Mouse (Mus musculus) G1E (cell line): ENCODE results near the gene B3gnt4. TPM values are rescaled to one million over a fixed set of nuclear protein-coding genes. Genes with fewer than 3 reads are reported as not detected.

ENCODE experiments used
- ATAC-seq: 2 replicates; pipeline ENCODE4 v1.8.0; 2016; ENCODE audit warnings: mild to moderate bottlenecking; ENCODE audit not compliant: insufficient number of reproducible peaks, poor library complexity, low FRiP score, severe bottlenecking; ENCODE audit errors: extremely low read depth
- DNase-seq: peaks from one replicate; pipeline ENCODE4 v3.0.0; 2012; ENCODE audit warnings: low spot score
- H3K27me3 ChIP-seq: 2 replicates; pipeline ENCODE4 v1.6.1; 2012; ENCODE audit warnings: mild to moderate bottlenecking, low read length, inconsistent platforms; ENCODE audit not compliant: insufficient read depth
- H3K36me3 ChIP-seq: replicated peaks from 2 replicates; pipeline ENCODE3; 2012; ENCODE audit warnings: mild to moderate bottlenecking, inconsistent platforms
- H3K4me1 ChIP-seq: 2 replicates; pipeline ENCODE4 v1.6.1; 2012; ENCODE audit warnings: low read depth, low read length, inconsistent platforms, mixed read lengths; ENCODE audit not compliant: insufficient read depth
- H3K4me3 ChIP-seq: 2 replicates; pipeline ENCODE4 v1.5.1; 2012; ENCODE audit warnings: low read depth, mild to moderate bottlenecking, inconsistent platforms, low read length, moderate library complexity, mixed read lengths
- H3K9me3 ChIP-seq: replicated peaks from 2 replicates; pipeline ENCODE4 v1.6.1; 2012; ENCODE audit warnings: inconsistent platforms
- CTCF ChIP-seq: IDR thresholded peaks from 2 replicates; pipeline ENCODE4 v1.5.1; 2012; ENCODE audit warnings: low read depth, low read length, inconsistent platforms, mixed read lengths
- GATA1 ChIP-seq: IDR thresholded peaks from 2 replicates; pipeline ENCODE4 v1.6.1; 2012; ENCODE audit warnings: borderline replicate concordance, low read length, inconsistent platforms, mixed read lengths
- GATA2 ChIP-seq: IDR thresholded peaks from 2 replicates; pipeline ENCODE4 v1.6.1; 2012; ENCODE audit warnings: low read depth, low read length, inconsistent platforms, borderline replicate concordance
- POLR2AphosphoS5 ChIP-seq: IDR thresholded peaks from 2 replicates; pipeline ENCODE4 v1.6.1; 2012; ENCODE audit warnings: low read depth, low read length, inconsistent platforms; ENCODE audit not compliant: insufficient replicate concordance
- TAL1 ChIP-seq: conservative IDR thresholded peaks from 2 replicates; pipeline ENCODE4 v1.6.1; 2012; ENCODE audit warnings: low read depth, low read length, inconsistent platforms, mixed read lengths
- polyA plus RNA-seq: library from polyadenylated mRNA; stranded (reverse); fragments of >175 nt; gene quantifications from 2 replicates; pipeline ENCODE4 v1.2.3, GENCODE M21; 2012
- total RNA-seq, 2 experiments: library from RNA; stranded (forward) in 1 of 2; stranded (reverse) in 1 of 2; fragments of 200-1000 nt in 1 of 2; fragments of >200 nt in 1 of 2; fragmentation: Nextera tagmentation in 1 of 2; gene quantifications; 2 replicates each; pipeline ENCODE4 v1.2.3; 2014 to 2017

Gene B3gnt4
- total and polyA plus RNA-seq, 3 experiments = 0.11 TPM; not detected in 2

DNA sequence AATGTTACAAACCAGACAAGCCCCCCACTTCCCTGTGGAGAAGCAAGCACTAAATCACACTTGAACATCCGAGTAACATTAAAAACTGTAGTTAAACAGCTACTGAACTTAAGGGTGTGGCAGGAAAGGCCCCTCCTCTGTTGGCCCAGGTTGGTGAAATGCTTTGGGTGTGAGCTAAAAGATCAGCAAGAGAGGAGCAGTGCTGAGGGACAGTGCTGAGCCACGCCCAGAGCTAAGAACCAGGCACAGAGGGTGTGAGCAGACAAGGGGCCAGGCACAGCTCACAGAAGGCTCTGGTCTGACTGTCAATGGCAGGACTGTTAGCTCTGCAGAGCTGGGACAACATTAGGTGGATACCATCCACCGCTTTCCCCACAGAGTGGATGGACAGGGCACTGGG is 1.8 kb downstream of the B3gnt4 start:
- ATAC-seq = no peak
- no peak for DNase-seq
- Histone ChIP-seq H3K4me1 (peaks cover 15% of the 10 kb centered on the region), H3K4me3 (no peak overlapping the region), H3K27me3 (peaks cover 21% of the 10 kb centered on the region), H3K9me3 (no peaks in the 10 kb centered on the region), H3K36me3 (peaks cover 60% of the 10 kb centered on the region)
- TF ChIP-seq GATA1 (no peak), TAL1 (no peak), GATA2 (no peak), CTCF (no peak), POLR2AphosphoS5 (no peak)

DNA sequence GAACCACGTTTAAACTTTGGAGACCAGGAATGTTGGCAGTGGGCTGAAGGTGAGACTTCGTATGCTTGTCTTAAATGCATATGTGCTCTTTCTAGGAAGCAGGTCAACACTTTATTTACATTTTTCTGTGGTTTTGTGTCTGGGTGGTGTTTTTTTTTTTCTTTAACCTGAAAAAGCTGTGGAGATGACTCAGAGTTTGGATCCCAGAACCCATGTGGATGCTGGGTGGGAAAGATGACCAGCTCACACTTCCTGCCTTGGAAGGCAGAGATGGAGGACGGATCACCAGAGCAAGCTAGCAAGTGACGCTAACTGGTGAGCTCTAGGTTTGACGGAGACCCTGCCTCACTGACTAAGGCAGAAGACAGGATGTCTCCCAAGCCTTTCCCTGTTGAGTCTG is 4.6 kb downstream of the B3gnt4 start:
- peaks cover 8% of the 10 kb centered on the region for H3K4me1 ChIP-seq
- no peak for TF ChIP-seq CTCF
- no peak for TF ChIP-seq GATA1
- TF ChIP-seq GATA2 = no peak
- no peak for TF ChIP-seq POLR2AphosphoS5
- TF ChIP-seq TAL1 = no peak
- H3K27me3 ChIP-seq = no peaks in the 10 kb centered on the region
- DNase-seq (no peak), ATAC-seq (no peak)
- peaks cover 87% of the 10 kb centered on the region for H3K36me3 ChIP-seq
- no peaks in the 10 kb centered on the region for H3K9me3 ChIP-seq
- no peak overlapping the region for H3K4me3 ChIP-seq

DNA sequence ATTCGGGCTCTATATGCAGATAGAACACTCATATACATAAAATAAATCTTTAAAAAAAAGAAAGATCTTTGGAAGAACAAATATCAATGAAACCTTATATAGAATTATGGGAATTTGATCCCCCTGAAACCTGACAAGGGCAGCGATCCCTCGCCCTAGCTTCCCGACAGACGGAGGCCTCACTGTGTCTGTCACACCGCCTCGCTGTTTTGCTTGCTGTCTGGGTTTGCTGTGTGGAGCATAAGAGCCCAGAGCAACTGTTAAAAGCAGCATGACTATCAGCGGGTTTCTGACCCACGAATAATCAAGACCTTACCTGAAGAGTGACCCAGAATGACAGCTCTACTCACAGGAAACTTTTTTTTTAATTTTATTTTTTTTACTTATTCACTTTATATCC is 10.4 kb downstream of the B3gnt4 start:
- Histone ChIP-seq H3K9me3 (no peaks in the 10 kb centered on the region), H3K4me3 (no peak overlapping the region), H3K36me3 (peaks cover 85% of the 10 kb centered on the region), H3K27me3 (no peaks in the 10 kb centered on the region), H3K4me1 (peaks cover 29% of the 10 kb centered on the region)
- ATAC-seq (no peak), DNase-seq (no peak)
- TF ChIP-seq GATA1 (no peak), GATA2 (no peak), POLR2AphosphoS5 (no peak), TAL1 (no peak), CTCF (no peak)

DNA sequence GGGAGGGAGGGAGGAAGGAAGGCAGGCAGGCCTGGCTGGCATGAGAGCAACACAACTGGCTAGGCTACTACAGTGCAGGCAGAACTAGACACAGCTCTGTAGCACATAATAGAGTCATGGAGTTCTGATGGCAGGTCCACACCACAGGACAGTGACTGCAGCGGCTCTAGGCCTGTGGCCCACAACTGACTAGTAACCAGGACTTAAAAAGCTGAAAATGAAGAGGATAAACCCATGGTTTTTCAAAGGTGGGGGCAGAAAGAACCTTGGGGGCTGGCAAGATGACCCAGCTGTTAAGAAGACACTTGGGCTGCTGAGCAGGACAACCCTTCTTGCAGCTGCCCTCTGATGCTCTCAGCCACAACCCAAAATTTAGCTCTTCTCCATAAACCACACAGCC is 11.4 kb downstream of the B3gnt4 start:
- TF ChIP-seq TAL1 (no peak), GATA2 (no peak), CTCF (no peak), POLR2AphosphoS5 (no peak), GATA1 (no peak)
- H3K27me3 ChIP-seq = no peaks in the 10 kb centered on the region
- H3K9me3 ChIP-seq = no peaks in the 10 kb centered on the region
- no peak overlapping the region for H3K4me3 ChIP-seq
- peaks cover 83% of the 10 kb centered on the region for H3K36me3 ChIP-seq
- ATAC-seq (no peak), DNase-seq (no peak)
- H3K4me1 ChIP-seq = peaks cover 29% of the 10 kb centered on the region

DNA sequence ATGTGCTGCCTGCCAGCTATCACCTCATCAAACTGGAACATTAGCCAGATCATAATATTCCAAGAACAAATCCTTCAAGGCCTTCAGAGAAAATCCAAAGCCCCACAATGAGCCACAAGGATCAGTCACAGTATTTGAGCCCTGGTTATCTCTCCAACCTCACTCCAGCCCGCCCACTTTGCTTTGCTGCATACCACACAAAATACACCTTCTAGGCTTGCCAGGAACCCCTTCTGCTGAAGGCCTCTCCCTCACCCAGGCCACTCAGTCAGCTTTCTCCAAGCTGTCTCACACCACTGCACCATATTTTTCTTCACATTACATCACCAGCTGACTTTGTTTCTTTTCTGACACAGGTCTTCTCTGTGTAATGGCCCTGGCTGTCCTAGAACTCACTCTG is 11.9 kb downstream of the B3gnt4 start:
- H3K36me3 ChIP-seq = peaks cover 83% of the 10 kb centered on the region
- no peaks in the 10 kb centered on the region for H3K27me3 ChIP-seq
- no peaks in the 10 kb centered on the region for H3K9me3 ChIP-seq
- H3K4me1 ChIP-seq = peaks cover 29% of the 10 kb centered on the region
- no peak overlapping the region for H3K4me3 ChIP-seq
- ATAC-seq = no peak
- no peak for DNase-seq
- TF ChIP-seq POLR2AphosphoS5 (no peak), TAL1 (no peak), CTCF (no peak), GATA2 (no peak), GATA1 (no peak)

DNA sequence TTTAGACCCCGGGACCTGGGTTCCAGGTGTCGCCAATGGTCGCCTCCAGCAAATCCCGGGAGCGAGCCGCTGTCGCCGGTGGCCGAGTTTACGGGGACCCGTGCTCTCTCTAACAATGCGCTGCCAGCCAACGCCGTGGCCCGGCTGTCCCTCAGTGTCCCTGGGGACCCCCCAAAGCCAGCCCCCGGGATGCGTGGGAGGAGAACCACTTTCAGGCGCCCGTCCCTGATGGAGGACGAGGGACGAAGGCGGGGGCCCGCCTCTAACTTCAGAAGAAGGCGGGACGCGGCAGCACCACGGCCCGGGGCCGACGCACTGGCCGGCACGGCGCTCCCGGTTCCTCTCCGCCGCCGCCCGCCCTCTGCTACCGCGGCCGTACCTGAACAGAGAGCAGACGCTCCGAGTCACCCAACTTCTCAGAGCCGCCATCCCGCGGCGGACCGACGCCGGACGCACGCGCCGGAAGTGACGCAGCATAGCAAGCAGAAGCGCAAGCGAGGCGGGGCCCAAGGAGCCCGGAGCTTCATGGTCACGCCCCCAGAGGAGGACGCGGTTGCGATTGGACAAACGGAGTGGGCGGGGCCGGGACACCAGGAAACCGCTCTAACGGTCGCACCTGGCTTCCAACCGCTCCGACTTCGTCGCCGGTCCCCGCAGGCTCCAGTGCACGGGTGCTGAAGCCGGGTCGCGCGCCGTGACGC is 13.6 kb downstream of the B3gnt4 start, which contains the start of gene Diablo:
TSS of gene Diablo (minus strand) at position 485 of the 701 bp plus-strand sequence.
- no peaks in the 10 kb centered on the region for H3K27me3 ChIP-seq
- ATAC-seq (peak; percentile 96), DNase-seq (peak; percentile 97)
- TF ChIP-seq TAL1 (no peak), POLR2AphosphoS5 (no peak), GATA2 (no peak)
- peak within 1 kb of the TSS; percentile 88 for H3K4me3 ChIP-seq
- H3K36me3 ChIP-seq = peaks cover 83% of the 10 kb centered on the region
- no peaks in the 10 kb centered on the region for H3K9me3 ChIP-seq
- H3K4me1 ChIP-seq = peaks cover 29% of the 10 kb centered on the region
